Mouse (Mus musculus): ENCODE results near the gene Ica1. TPM values are rescaled to one million over a fixed set of nuclear protein-coding genes. Genes with fewer than 3 reads are reported as not detected.

The Ica1 gene
- 13.6 and 15.6 TPM in 2 replicates for polyA plus RNA-seq (2015; fragmentation: Nextera tagmentation; extraction: Ambion mirVana)

- Histone ChIP-seq H3K9ac (peak within 1 kb of the TSS; percentile 52), H3K27me3 (peaks cover 14% of the 10 kb centered on the region), H3K4me1 (peaks cover 12% of the 10 kb centered on the region), H3K4me3 (peak within 1 kb of the TSS; percentile 67), H3K36me3 (no peaks in the 10 kb centered on the region), H3K4me2 (peak within 1 kb of the TSS; percentile 95), H3K27ac (no peak within 1 kb of the TSS), H3K9me3 (no peaks in the 10 kb centered on the region)
- WGBS = 2% methylated on average over 13 of the region's 16 CpGs
- ATAC-seq (ENCODE audit: insufficient number of reproducible peaks, low FRiP score, low TSS enrichment, low read depth) = no peak
Measured at GRCm38 (mm10) chr6:8778296-8778649, at the start of gene Ica1. Gene Ica1, minus strand, starts transcription at chr6:8778488.

- WGBS = 91% methylated on average over 2 of the region's 2 CpGs
- no peak overlapping the region for H3K4me3 ChIP-seq
Measured at GRCm38 (mm10) chr6:8819866-8820265, 41.6 kb upstream of the Ica1 start.

GRCm38 (mm10) chr6:8814332-8815002 lies 36.2 kb upstream of the Ica1 start:
- Histone ChIP-seq H3K4me2 (no peak overlapping the region), H3K9ac (no peak overlapping the region), H3K4me1 (no peaks in the 10 kb centered on the region), H3K27me3 (no peaks in the 10 kb centered on the region), H3K4me3 (no peak overlapping the region), H3K36me3 (no peaks in the 10 kb centered on the region), H3K27ac (no peak overlapping the region), H3K9me3 (no peaks in the 10 kb centered on the region)
- ATAC-seq (ENCODE audit: insufficient number of reproducible peaks, low FRiP score, low TSS enrichment, low read depth) = no peak
- 74% methylated on average over 6 of the region's 6 CpGs for WGBS

More at GRCm38 (mm10) chr6:8819866-8820265, 41.6 kb upstream of the Ica1 start:
- Histone ChIP-seq H3K27me3 (no peaks in the 10 kb centered on the region), H3K9me3 (no peaks in the 10 kb centered on the region), H3K9ac (no peak overlapping the region), H3K4me2 (no peak overlapping the region), H3K27ac (no peak overlapping the region), H3K4me1 (no peaks in the 10 kb centered on the region), H3K36me3 (no peaks in the 10 kb centered on the region)
- no peak for ATAC-seq (ENCODE audit: insufficient number of reproducible peaks, low FRiP score, low TSS enrichment, low read depth)

GRCm38 (mm10) chr6:8802561-8803150 lies 24.4 kb upstream of the Ica1 start:
- no peak overlapping the region for H3K4me2 ChIP-seq
- H3K9ac ChIP-seq = no peak overlapping the region
- no peak for ATAC-seq (ENCODE audit: insufficient number of reproducible peaks, low FRiP score, low TSS enrichment, low read depth)
- 56% methylated on average over 3 of the region's 3 CpGs for WGBS
- H3K4me1 ChIP-seq = no peaks in the 10 kb centered on the region
- no peaks in the 10 kb centered on the region for H3K9me3 ChIP-seq
- H3K27ac ChIP-seq = no peak overlapping the region
- H3K27me3 ChIP-seq = no peaks in the 10 kb centered on the region
- no peak overlapping the region for H3K4me3 ChIP-seq
- no peaks in the 10 kb centered on the region for H3K36me3 ChIP-seq

- H3K27me3 ChIP-seq = no peaks in the 10 kb centered on the region
- no peaks in the 10 kb centered on the region for H3K36me3 ChIP-seq
- 94% methylated on average over 5 of the region's 5 CpGs for WGBS
- H3K4me1 ChIP-seq = no peaks in the 10 kb centered on the region
- H3K9ac ChIP-seq = no peak overlapping the region
- ATAC-seq (ENCODE audit: insufficient number of reproducible peaks, low FRiP score, low TSS enrichment, low read depth) = no peak
- H3K4me2 ChIP-seq = no peak overlapping the region
- no peaks in the 10 kb centered on the region for H3K9me3 ChIP-seq
- no peak overlapping the region for H3K27ac ChIP-seq
- H3K4me3 ChIP-seq = no peak overlapping the region
Measured at GRCm38 (mm10) chr6:8792385-8792784, 14.1 kb upstream of the Ica1 start.

GRCm38 (mm10) chr6:8791781-8792180 lies 13.5 kb upstream of the Ica1 start:
- no peaks in the 10 kb centered on the region for H3K9me3 ChIP-seq
- no peaks in the 10 kb centered on the region for H3K4me1 ChIP-seq
- H3K4me2 ChIP-seq = no peak overlapping the region
- WGBS = 79% methylated on average over 3 of the region's 3 CpGs
- ATAC-seq (ENCODE audit: insufficient number of reproducible peaks, low FRiP score, low TSS enrichment, low read depth) = no peak
- H3K9ac ChIP-seq = no peak overlapping the region
- H3K27ac ChIP-seq = no peak overlapping the region
- H3K27me3 ChIP-seq = no peaks in the 10 kb centered on the region
- no peaks in the 10 kb centered on the region for H3K36me3 ChIP-seq
- no peak overlapping the region for H3K4me3 ChIP-seq

GRCm38 (mm10) chr6:8780618-8781017 lies 2.3 kb upstream of the Ica1 start:
- no peaks in the 10 kb centered on the region for H3K36me3 ChIP-seq
- no peak overlapping the region for H3K4me2 ChIP-seq
- H3K9ac ChIP-seq = no peak overlapping the region
- H3K27me3 ChIP-seq = peaks cover 14% of the 10 kb centered on the region
- H3K4me1 ChIP-seq = peaks cover 12% of the 10 kb centered on the region
- no peak overlapping the region for H3K4me3 ChIP-seq
- no peak for ATAC-seq (ENCODE audit: insufficient number of reproducible peaks, low FRiP score, low TSS enrichment, low read depth)
- H3K27ac ChIP-seq = no peak overlapping the region
- no peaks in the 10 kb centered on the region for H3K9me3 ChIP-seq

GRCm38 (mm10) chr6:8777411-8778295 lies 635 bp downstream of the Ica1 start:
- peaks cover 14% of the 10 kb centered on the region for H3K27me3 ChIP-seq
- H3K4me2 ChIP-seq = peak overlapping the region; percentile 95
- H3K9me3 ChIP-seq = no peaks in the 10 kb centered on the region
- no peak overlapping the region for H3K27ac ChIP-seq
- H3K4me3 ChIP-seq = peak overlapping the region; percentile 67
- peaks cover 12% of the 10 kb centered on the region for H3K4me1 ChIP-seq
- WGBS = under 1% methylated on average over 67 of the region's 69 CpGs
- H3K36me3 ChIP-seq = no peaks in the 10 kb centered on the region
- peak; percentile 66 for ATAC-seq (ENCODE audit: insufficient number of reproducible peaks, low FRiP score, low TSS enrichment, low read depth)
- peak overlapping the region; percentile 52 for H3K9ac ChIP-seq

GRCm38 (mm10) chr6:8771539-8771938 lies 6.7 kb downstream of the Ica1 start:
- WGBS = 72% methylated on average over 7 of the region's 7 CpGs
- Histone ChIP-seq H3K4me1 (peaks cover 4% of the 10 kb centered on the region; the same call in 1 of the 2 replicates), H3K27me3 (no peaks in the 10 kb centered on the region), H3K4me3 (no peak overlapping the region), H3K27ac (no peak overlapping the region), H3K9ac (no peak overlapping the region), H3K9me3 (no peaks in the 10 kb centered on the region), H3K36me3 (no peaks in the 10 kb centered on the region), H3K4me2 (no peak overlapping the region)
- no peak for ATAC-seq (ENCODE audit: insufficient number of reproducible peaks, low FRiP score, low TSS enrichment, low read depth)

- peaks cover 4% of the 10 kb centered on the region; the same call in 1 of the 2 replicates for H3K4me1 ChIP-seq
- no peak overlapping the region for H3K9ac ChIP-seq
- no peaks in the 10 kb centered on the region for H3K27me3 ChIP-seq
- no peak overlapping the region for H3K4me3 ChIP-seq
- H3K27ac ChIP-seq = no peak overlapping the region
- no peaks in the 10 kb centered on the region for H3K36me3 ChIP-seq
- 72% methylated on average over 10 of the region's 10 CpGs for WGBS
- H3K4me2 ChIP-seq = no peak overlapping the region
- no peak for ATAC-seq (ENCODE audit: insufficient number of reproducible peaks, low FRiP score, low TSS enrichment, low read depth)
- no peaks in the 10 kb centered on the region for H3K9me3 ChIP-seq
Measured at GRCm38 (mm10) chr6:8770341-8770740, 7.9 kb downstream of the Ica1 start.

GRCm38 (mm10) chr6:8769803-8770202 lies 8.5 kb downstream of the Ica1 start:
- WGBS = 62% methylated on average over 6 of the region's 6 CpGs
- Histone ChIP-seq H3K27me3 (no peaks in the 10 kb centered on the region), H3K36me3 (no peaks in the 10 kb centered on the region), H3K27ac (no peak overlapping the region; the same call in 1 of the 2 replicates), H3K4me1 (peaks cover 4% of the 10 kb centered on the region; the same call in 1 of the 2 replicates), H3K4me2 (no peak overlapping the region), H3K9ac (no peak overlapping the region), H3K4me3 (no peak overlapping the region), H3K9me3 (no peaks in the 10 kb centered on the region)
- no peak for ATAC-seq (ENCODE audit: insufficient number of reproducible peaks, low FRiP score, low TSS enrichment, low read depth)

- Histone ChIP-seq H3K4me2 (no peak overlapping the region), H3K9me3 (no peaks in the 10 kb centered on the region), H3K27ac (no peak overlapping the region), H3K4me3 (no peak overlapping the region), H3K36me3 (no peaks in the 10 kb centered on the region), H3K4me1 (peaks cover 4% of the 10 kb centered on the region; the same call in 1 of the 2 replicates), H3K27me3 (no peaks in the 10 kb centered on the region), H3K9ac (no peak overlapping the region)
- no peak for ATAC-seq (ENCODE audit: insufficient number of reproducible peaks, low FRiP score, low TSS enrichment, low read depth)
- WGBS = 92% methylated on average over 5 of the region's 5 CpGs
Measured at GRCm38 (mm10) chr6:8766652-8767051, 11.6 kb downstream of the Ica1 start.
